Mouse (Mus musculus) CH12.LX (cell line): ENCODE measurements around the gene Lrrc41. TPM values are rescaled to one million over a fixed set of nuclear protein-coding genes. Genes with fewer than 3 reads are reported as not detected.

Experiments
- DNase-seq: peaks from one replicate; pipeline ENCODE4 v3.0.0-alpha.2; 2013; ENCODE audit errors: extremely low read depth
- H3K27ac ChIP-seq: 2 replicates; pipeline ENCODE4 v1.5.1; 2012; ENCODE audit warnings: low read depth, mild to moderate bottlenecking, control low read depth, moderate library complexity; ENCODE audit not compliant: insufficient read depth
- H3K27me3 ChIP-seq: replicated peaks from 2 replicates; pipeline ENCODE3; 2012; ENCODE audit warnings: inconsistent platforms
- H3K36me3 ChIP-seq, 2 experiments: replicated peaks in 1 of 2; 2 replicates each; pipeline versions ENCODE3 to v1.6.1; 2012; ENCODE audit warnings: inconsistent platforms in 1 of 2, low read length in 1 of 2, mild to moderate bottlenecking in 1 of 2, mixed read lengths in 1 of 2, moderate library complexity in 1 of 2; ENCODE audit not compliant: control insufficient read depth in 1 of 2, insufficient read depth in 1 of 2
- H3K4me1 ChIP-seq, 2 experiments: 2 replicates each; pipeline ENCODE4 v1.6.1; 2012; ENCODE audit warnings: inconsistent platforms in 1 of 2, moderate library complexity in 1 of 2; ENCODE audit not compliant: insufficient read depth in 2 of 2, control insufficient read depth in 1 of 2
- H3K4me2 ChIP-seq: 2 replicates; pipeline ENCODE4 v1.6.1; 2012; ENCODE audit warnings: low read depth, mild to moderate bottlenecking, control low read depth; ENCODE audit not compliant: poor library complexity, insufficient read depth, severe bottlenecking
- H3K4me3 ChIP-seq, 3 experiments: fragments of 150-350 bp in 1 of 3; sonication (generic) in 1 of 3; replicated peaks in 1 of 3; 2 replicates each; pipeline versions ENCODE3 to v1.5.1; 2011 to 2012; ENCODE audit warnings: low read depth in 2 of 3, low read length in 2 of 3, mild to moderate bottlenecking in 2 of 3, moderate library complexity in 2 of 3, control low read depth in 1 of 3, improper control_type of control experiment in 1 of 3, inconsistent platforms in 1 of 3, mixed read lengths in 1 of 3; ENCODE audit not compliant: poor library complexity in 1 of 3
- H3K79me2 ChIP-seq: replicated peaks from 2 replicates; pipeline ENCODE4 v1.6.1; 2012; ENCODE audit warnings: mild to moderate bottlenecking, moderate library complexity; ENCODE audit not compliant: control insufficient read depth, poor library complexity, insufficient read depth, severe bottlenecking; ENCODE audit errors: extremely low read depth
- H3K9ac ChIP-seq: 2 replicates; pipeline ENCODE4 v1.6.1; 2012; ENCODE audit warnings: low read depth, mild to moderate bottlenecking, control low read depth, moderate library complexity; ENCODE audit not compliant: insufficient read depth
- H3K9me3 ChIP-seq: replicated peaks from 2 replicates; pipeline ENCODE3; 2012; ENCODE audit warnings: low read length, inconsistent platforms, mixed read lengths
- CHD2 ChIP-seq: IDR thresholded peaks from 2 replicates; pipeline ENCODE4 v1.6.1; 2011; ENCODE audit warnings: low read length, improper control_type of control experiment
- CTCF ChIP-seq, 2 experiments: IDR thresholded peaks in 1 of 2; conservative IDR thresholded peaks in 1 of 2; 2 replicates each; pipeline ENCODE4 v1.5.1; 2011 to 2012; ENCODE audit warnings: low read depth in 2 of 2, low read length in 2 of 2, improper control_type of control experiment in 1 of 2, inconsistent platforms in 1 of 2, mild to moderate bottlenecking in 1 of 2, moderate library complexity in 1 of 2
- EP300 ChIP-seq: IDR thresholded peaks from 2 replicates; pipeline ENCODE4 v1.6.1; 2011; ENCODE audit warnings: low read length, improper control_type of control experiment
- ETS1 ChIP-seq: conservative IDR thresholded peaks from 2 replicates; pipeline ENCODE4 v1.6.1; 2012; ENCODE audit warnings: low read depth, mild to moderate bottlenecking, inconsistent platforms, low read length, improper control_type of control experiment, moderate library complexity
- HCFC1 ChIP-seq: IDR thresholded peaks from 2 replicates; pipeline ENCODE4 v1.6.1; 2012; ENCODE audit warnings: low read depth, mild to moderate bottlenecking, inconsistent platforms, low read length, improper control_type of control experiment
- IRF4 ChIP-seq: IDR thresholded peaks from 2 replicates; pipeline ENCODE4 v1.6.1; 2014; ENCODE audit warnings: low read depth, mild to moderate bottlenecking, inconsistent platforms, low read length, improper control_type of control experiment
- JUN ChIP-seq: IDR thresholded peaks from 2 replicates; pipeline ENCODE4 v1.6.1; 2011; ENCODE audit warnings: low read depth, mild to moderate bottlenecking, low read length, improper control_type of control experiment, moderate library complexity; ENCODE audit not compliant: insufficient read depth
- JUND ChIP-seq: conservative IDR thresholded peaks from 2 replicates; pipeline ENCODE4 v1.6.1; 2011; ENCODE audit warnings: low read depth, low read length, improper control_type of control experiment
- MAZ ChIP-seq: IDR thresholded peaks from 2 replicates; pipeline ENCODE4 v1.6.1; 2012; ENCODE audit warnings: low read depth, mild to moderate bottlenecking, inconsistent platforms, low read length, improper control_type of control experiment, moderate library complexity
- MEF2A ChIP-seq: IDR thresholded peaks from 2 replicates; pipeline ENCODE4 v1.6.1; 2014; ENCODE audit warnings: low read depth, mild to moderate bottlenecking, inconsistent platforms, low read length, improper control_type of control experiment, borderline replicate concordance
- MYC ChIP-seq: IDR thresholded peaks from 2 replicates; pipeline ENCODE4 v1.6.1; 2011; ENCODE audit warnings: low read depth, mild to moderate bottlenecking, improper control_type of control experiment, low read length
- NRF1 ChIP-seq: IDR thresholded peaks from 2 replicates; pipeline ENCODE4 v1.6.1; 2014; ENCODE audit warnings: low read depth, mild to moderate bottlenecking, inconsistent platforms, low read length, improper control_type of control experiment, moderate library complexity
- PAX5 ChIP-seq: IDR thresholded peaks from 2 replicates; pipeline ENCODE4 v1.6.1; 2012; ENCODE audit warnings: low read length, inconsistent platforms, mixed read lengths
- POLR2A ChIP-seq: IDR thresholded peaks from 2 replicates; pipeline ENCODE4 v1.6.1; 2011; ENCODE audit warnings: low read depth, mild to moderate bottlenecking, improper control_type of control experiment, low read length
- POLR2AphosphoS2 ChIP-seq: IDR thresholded peaks from 2 replicates; pipeline ENCODE4 v1.6.1; 2011; ENCODE audit warnings: low read depth, low read length, improper control_type of control experiment
- RAD21 ChIP-seq: IDR thresholded peaks from 2 replicates; pipeline ENCODE4 v1.6.1; 2011; ENCODE audit warnings: low read depth, mild to moderate bottlenecking, low read length, improper control_type of control experiment, moderate library complexity
- RCOR1 ChIP-seq: conservative IDR thresholded peaks from 2 replicates; pipeline ENCODE4 v1.6.1; 2012; ENCODE audit warnings: low read depth, mild to moderate bottlenecking, inconsistent platforms, low read length, improper control_type of control experiment
- SIN3A ChIP-seq: IDR thresholded peaks from 2 replicates; pipeline ENCODE4 v1.6.1; 2012; ENCODE audit warnings: low read length, improper control_type of control experiment, inconsistent platforms
- SMC3 ChIP-seq: IDR thresholded peaks from 2 replicates; pipeline ENCODE4 v1.6.1; 2011; ENCODE audit warnings: low read depth, low read length, improper control_type of control experiment
- TCF12 ChIP-seq: IDR thresholded peaks from 2 replicates; pipeline ENCODE4 v1.6.1; 2014; ENCODE audit warnings: low read depth, mild to moderate bottlenecking, inconsistent platforms, low read length, improper control_type of control experiment
- UBTF ChIP-seq: IDR thresholded peaks from 2 replicates; pipeline ENCODE4 v1.6.1; 2012; ENCODE audit warnings: low read depth, mild to moderate bottlenecking, inconsistent platforms, low read length, improper control_type of control experiment, moderate library complexity
- USF1 ChIP-seq: IDR thresholded peaks from 2 replicates; pipeline ENCODE4 v1.6.1; 2014; ENCODE audit warnings: low read depth, mild to moderate bottlenecking, inconsistent platforms, low read length, improper control_type of control experiment
- ZC3H11A ChIP-seq: IDR thresholded peaks from 2 replicates; pipeline ENCODE4 v1.6.1; 2012; ENCODE audit warnings: low read depth, mild to moderate bottlenecking, inconsistent platforms, low read length, improper control_type of control experiment
- ZNF384 ChIP-seq: IDR thresholded peaks from 2 replicates; pipeline ENCODE4 v1.6.1; 2012; ENCODE audit warnings: low read depth, low read length, improper control_type of control experiment, inconsistent platforms
- dilution Hi-C: fragments of 300-500 bp; cut with MboI; formaldehyde crosslinking; loops from 2 replicates; pipeline ENCODE4 v1.14.3; 2020; ENCODE audit warnings: low sequenced_read_pairs; ENCODE audit not compliant: extremely low pct_unique_long_range_greater_than_20kb, extremely low pct_ligation_motif_present
- in situ Hi-C: fragments of 300-500 bp; cut with MboI; formaldehyde crosslinking; loops from 3 replicates; pipeline ENCODE4 v1.14.3; 2019; ENCODE audit warnings: low sequenced_read_pairs, low pct_ligation_motif_present, low pct_unique_long_range_greater_than_20kb, mixed read lengths
- polyA plus RNA-seq: library from polyadenylated mRNA; unstranded; fragments of >175 nt; gene quantifications from 2 replicates; pipeline ENCODE4 v1.2.1, GENCODE M21; 2012; ENCODE audit warnings: low read depth; ENCODE audit not compliant: insufficient read length
- total RNA-seq, 2 experiments: library from RNA; depleted of rRNA; stranded (reverse); fragments of 300-350 nt in 1 of 2; fragments of >200 nt in 1 of 2; gene quantifications; 2 replicates each; pipeline ENCODE4 v1.2.3; 2012 to 2014

The Lrrc41 gene
- total and polyA plus RNA-seq, 3 experiments = 48.8 to 60.8 (median 51.8) TPM

DNA sequence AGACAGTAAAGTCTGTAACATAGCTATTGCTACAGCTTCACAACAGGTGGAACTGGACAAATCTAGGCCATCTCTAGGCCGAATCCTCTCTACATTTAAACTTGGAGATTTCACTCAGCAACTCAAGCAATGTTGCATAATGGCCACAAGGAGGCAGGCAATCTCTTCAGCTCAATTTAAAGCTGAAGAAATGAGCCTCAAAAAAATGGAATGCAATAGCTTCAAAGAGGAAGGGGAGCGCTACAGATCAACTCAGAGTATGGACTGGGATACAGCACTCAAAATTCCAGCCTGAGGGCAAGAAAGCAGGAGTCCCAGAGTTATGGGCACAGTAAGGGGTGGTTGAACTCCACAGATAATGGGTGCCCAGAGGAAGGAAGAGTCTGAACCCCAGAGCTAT is 59.9 kb downstream of the Lrrc41 start:
- no peak overlapping the region for H3K9ac ChIP-seq
- dilution Hi-C loops = no loop called here
- H3K79me2 ChIP-seq = no peaks in the 10 kb centered on the region
- H3K27me3 ChIP-seq = no peaks in the 10 kb centered on the region
- H3K27ac ChIP-seq = no peak overlapping the region
- H3K4me2 ChIP-seq = no peak overlapping the region
- in situ Hi-C loops = no loop called here
- peaks cover 6 to 36% of the 10 kb centered on the region in 2 experiments for H3K4me1 ChIP-seq
- H3K9me3 ChIP-seq = no peaks in the 10 kb centered on the region
- peaks cover 0 to 19% of the 10 kb centered on the region in 2 experiments for H3K36me3 ChIP-seq
- DNase-seq = peak; percentile 55
- TF ChIP-seq ZNF384 = peak; percentile 85
- no peak for TF ChIP-seq POLR2A
- no peak for TF ChIP-seq MYC
- TF ChIP-seq PAX5 = no peak
- TF ChIP-seq NRF1 = no peak
- no peak for TF ChIP-seq MAZ
- TF ChIP-seq JUND = no peak
- peak; percentile 35; the same call in 1 of the 2 replicates for TF ChIP-seq ZC3H11A
- peak; percentile 77 for TF ChIP-seq SMC3
- no peak for TF ChIP-seq CHD2
- peak; percentile 91 for TF ChIP-seq RAD21
- TF ChIP-seq IRF4 = no peak
- no peak for TF ChIP-seq POLR2AphosphoS2
- peak; percentile 77 to 90 for TF ChIP-seq CTCF (conservative IDR thresholded peaks at IDR 0.05 in 1 of 2, IDR thresholded peaks at IDR 0.05 in 1 of 2; ENCODE audit: low read depth in 2 of 2, low read length in 2 of 2)
- H3K4me3 ChIP-seq = no peak overlapping the region

DNA sequence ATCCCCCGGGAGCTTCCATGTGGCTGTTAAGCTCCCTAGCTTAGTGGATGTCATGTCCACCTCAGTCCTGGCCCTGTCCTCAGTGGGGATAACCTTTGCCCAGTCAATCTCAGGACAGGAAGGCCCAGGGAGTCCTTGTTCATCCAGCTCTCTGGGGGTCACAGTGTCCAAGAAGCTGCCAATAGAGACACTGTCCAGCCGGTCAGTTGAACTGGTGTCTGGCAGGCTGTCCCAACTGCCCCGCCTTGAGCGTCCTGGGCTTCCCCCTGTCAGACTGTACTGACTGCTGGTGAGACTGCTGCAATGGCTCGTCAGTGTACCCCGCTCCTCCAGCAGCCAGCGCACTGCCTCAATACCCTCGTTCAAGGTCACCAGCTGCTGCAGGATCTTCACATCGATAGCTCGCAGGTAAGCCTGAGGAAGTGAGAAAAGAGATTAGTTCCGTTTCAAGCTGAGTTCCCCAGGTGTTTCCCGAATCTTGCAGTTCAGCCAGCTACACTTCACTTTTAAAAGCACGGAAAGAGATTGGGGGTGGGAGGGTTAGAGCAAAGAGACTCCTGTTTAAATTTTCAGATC is 62.4 kb downstream of the Lrrc41 start:
- peak; percentile 69 for DNase-seq

More for the DNA sequence above, 62.4 kb downstream of the Lrrc41 start:
- Histone ChIP-seq H3K9ac (no peak overlapping the region), H3K79me2 (no peaks in the 10 kb centered on the region), H3K27ac (no peak overlapping the region), H3K4me1 (peaks cover 6 to 49% of the 10 kb centered on the region in 2 experiments), H3K4me2 (peak overlapping the region; percentile 8), H3K36me3 (peaks cover 0 to 2% of the 10 kb centered on the region in 2 experiments), H3K9me3 (no peaks in the 10 kb centered on the region), H3K4me3 (peak overlapping the region in 1 of 3 experiments; percentile 2), H3K27me3 (peaks cover 3% of the 10 kb centered on the region)
- no peak for TF ChIP-seq SIN3A
- peak; percentile 87 for TF ChIP-seq EP300
- TF ChIP-seq USF1 = no peak
- 0 out of 2 replicates have a peak, but pooled peaks have one; percentile 29 for TF ChIP-seq RCOR1
- no peak for TF ChIP-seq HCFC1
- TF ChIP-seq MEF2A = 0 out of 2 replicates have a peak, but pooled peaks have one; percentile 42
- peak; percentile 43; the same call in 1 of the 2 replicates for TF ChIP-seq ETS1
- TF ChIP-seq TCF12 = peak; percentile 59; the same call in 1 of the 2 replicates
- peak; percentile 55; the same call in 1 of the 2 replicates for TF ChIP-seq CHD2
- TF ChIP-seq JUN = no peak
- peak; percentile 83 for TF ChIP-seq IRF4
- TF ChIP-seq UBTF = no peak
- in situ Hi-C loops = no loop called here
- dilution Hi-C loops = no loop called here
